Mouse (Mus musculus): ENCODE data around the gene Olfr56. TPM values are rescaled to one million over a fixed set of nuclear protein-coding genes. Genes with fewer than 3 reads are reported as not detected.
"Not testable (repeated sequence)": the region's sequence is repeated elsewhere in the genome, so short reads cannot be mapped to it uniquely, and the experiment has no call there.

Gene Olfr56
- polyA plus RNA-seq, 1 experiment from 2014 or later: not detected

GRCm38 (mm10) chr11:49154077-49154476 lies 175.4 kb downstream of the Olfr56 start, which contains the start of gene Olfr1394:
Olfr1394 (plus strand) TSS chr11:49154377.
- H3K9me3 ChIP-seq (replicated peaks): no peaks in the 10 kb centered on the region
- H3K4me2 ChIP-seq: no peak within 1 kb of the TSS
- H3K9ac ChIP-seq: no peak within 1 kb of the TSS
- no peaks in the 10 kb centered on the region for H3K36me3 ChIP-seq
- H3K27ac ChIP-seq: no peak within 1 kb of the TSS
- whole genome bisulfite sequencing (ENCODE audit: insufficient replicate concordance): 62% methylated on average over 1 of the region's 1 CpGs
- H3K4me1 ChIP-seq: no peaks in the 10 kb centered on the region
- no peak for ATAC-seq
- no peaks in the 10 kb centered on the region for H3K27me3 ChIP-seq (replicated peaks)
- no peak within 1 kb of the TSS for H3K4me3 ChIP-seq

GRCm38 (mm10) chr11:49156821-49157814 lies 178.4 kb downstream of the Olfr56 start:
- Histone ChIP-seq H3K9ac (no peak overlapping the region), H3K4me2 (no peak overlapping the region), H3K9me3 (replicated peaks) (no peaks in the 10 kb centered on the region), H3K27ac (no peak overlapping the region), H3K27me3 (replicated peaks) (no peaks in the 10 kb centered on the region), H3K36me3 (no peaks in the 10 kb centered on the region), H3K4me3 (no peak overlapping the region), H3K4me1 (no peaks in the 10 kb centered on the region)
- 75% methylated on average over 2 of the region's 2 CpGs for WGBS (ENCODE audit: insufficient replicate concordance)
- no peak for ATAC-seq

- H3K4me1 ChIP-seq: peaks cover 3% of the 10 kb centered on the region; the same call in 1 of the 2 replicates
- WGBS (ENCODE audit: insufficient replicate concordance): 13% methylated on average over 50 of the region's 50 CpGs
These were observed 190.3 kb downstream of the Olfr56 start for GRCm38 (mm10) chr11:49168839-49169611.

GRCm38 (mm10) chr11:49170576-49170975 lies 191.9 kb downstream of the Olfr56 start:
- Histone ChIP-seq H3K4me3 (no peak overlapping the region), H3K9me3 (replicated peaks) (peaks cover 8% of the 10 kb centered on the region), H3K9ac (no peak overlapping the region), H3K4me2 (no peak overlapping the region), H3K4me1 (peaks cover 12% of the 10 kb centered on the region), H3K36me3 (no peaks in the 10 kb centered on the region), H3K27me3 (replicated peaks) (peaks cover 22% of the 10 kb centered on the region), H3K27ac (no peak overlapping the region)
- WGBS (ENCODE audit: insufficient replicate concordance): 23% methylated on average over 4 of the region's 4 CpGs
- no peak for ATAC-seq

More at GRCm38 (mm10) chr11:49168839-49169611, 190.3 kb downstream of the Olfr56 start:
- Histone ChIP-seq H3K4me2 (peak overlapping the region; percentile 58), H3K27ac (no peak overlapping the region), H3K9ac (no peak overlapping the region), H3K4me3 (peak overlapping the region; percentile 30), H3K36me3 (no peaks in the 10 kb centered on the region), H3K9me3 (replicated peaks) (peaks cover 8% of the 10 kb centered on the region), H3K27me3 (replicated peaks) (peaks cover 22% of the 10 kb centered on the region)
- ATAC-seq: no peak

GRCm38 (mm10) chr11:49175345-49175744 lies 196.7 kb downstream of the Olfr56 start:
- ATAC-seq: no peak
- Histone ChIP-seq H3K9me3 (replicated peaks) (no peaks in the 10 kb centered on the region), H3K4me2 (no peak overlapping the region), H3K36me3 (no peaks in the 10 kb centered on the region), H3K4me3 (no peak overlapping the region), H3K4me1 (peaks cover 9% of the 10 kb centered on the region; the same call in 1 of the 2 replicates), H3K27me3 (replicated peaks) (peaks cover under 1% of the 10 kb centered on the region; the same call in 1 of the 2 replicates), H3K27ac (no peak overlapping the region), H3K9ac (no peak overlapping the region)
- WGBS (ENCODE audit: insufficient replicate concordance): 25% methylated on average over 8 of the region's 8 CpGs

- H3K4me1 ChIP-seq; H3K9ac ChIP-seq; H3K4me3 ChIP-seq; H3K4me2 ChIP-seq; H3K9me3 ChIP-seq (replicated peaks); H3K27me3 ChIP-seq (replicated peaks); ATAC-seq; H3K36me3 ChIP-seq; H3K27ac ChIP-seq: not testable (repeated sequence)
- 69% methylated on average over 4 of the region's 4 CpGs for WGBS (ENCODE audit: insufficient replicate concordance)
These were observed 197.5 kb downstream of the Olfr56 start for GRCm38 (mm10) chr11:49176047-49176779.

- no peaks in the 10 kb centered on the region for H3K9me3 ChIP-seq (replicated peaks)
- H3K4me3 ChIP-seq: no peak overlapping the region
- no peaks in the 10 kb centered on the region for H3K36me3 ChIP-seq
- no peak overlapping the region for H3K27ac ChIP-seq
- ATAC-seq: no peak
- no peak overlapping the region for H3K4me2 ChIP-seq
- H3K27me3 ChIP-seq (replicated peaks): no peaks in the 10 kb centered on the region; the same call in 1 of the 2 replicates
- H3K4me1 ChIP-seq: no peaks in the 10 kb centered on the region
- no peak overlapping the region for H3K9ac ChIP-seq
- WGBS (ENCODE audit: insufficient replicate concordance): 69% methylated on average over 1 of the region's 1 CpGs
These were observed 204.5 kb downstream of the Olfr56 start for GRCm38 (mm10) chr11:49183172-49183571.

Other genes with a start within 250 kb of the Olfr56 start
- gene Rack1, start 178.6 kb upstream of the Olfr56 start, polyA plus RNA-seq (2016; fragmentation: Nextera tagmentation; extraction: Ambion mirVana): 735 and 768 TPM in 2 replicates
- gene Trim41, start 161.5 kb upstream of the Olfr56 start, polyA plus RNA-seq (2016; fragmentation: Nextera tagmentation; extraction: Ambion mirVana): 2.1 and 2.3 TPM in 2 replicates
- not detected in 2 replicates for gene Trim7, start 152.7 kb upstream of the Olfr56 start, polyA plus RNA-seq (2016; fragmentation: Nextera tagmentation; extraction: Ambion mirVana)
- gene Gm12184, start 152.2 kb upstream of the Olfr56 start, polyA plus RNA-seq (2016; fragmentation: Nextera tagmentation; extraction: Ambion mirVana): 4.1 and 5.0 TPM in 2 replicates
- 16.3 and 16.5 TPM in 2 replicates for gene Irgm1, start 107.2 kb upstream of the Olfr56 start, polyA plus RNA-seq (2016; fragmentation: Nextera tagmentation; extraction: Ambion mirVana)
- gene Gm5431, start 76.7 kb upstream of the Olfr56 start, polyA plus RNA-seq (2016; fragmentation: Nextera tagmentation; extraction: Ambion mirVana): 0.19 and 0.33 TPM in 2 replicates
- 1.2 and 2.2 TPM in 2 replicates for gene Psme2b, start 32.7 kb upstream of the Olfr56 start, polyA plus RNA-seq (2016; fragmentation: Nextera tagmentation; extraction: Ambion mirVana)
- 0.50 and 0.89 TPM in 2 replicates for gene 9930111J21Rik1, start 509 bp downstream of the Olfr56 start, polyA plus RNA-seq (2016; fragmentation: Nextera tagmentation; extraction: Ambion mirVana)
- gene Gm12185, start 13.3 kb downstream of the Olfr56 start, polyA plus RNA-seq (2016; fragmentation: Nextera tagmentation; extraction: Ambion mirVana): 0.02 TPM in 1 of 2 replicates, not detected in the other
- 0.07 and 0.11 TPM in 2 replicates for gene Tgtp1, start 15.3 kb downstream of the Olfr56 start, polyA plus RNA-seq (2016; fragmentation: Nextera tagmentation; extraction: Ambion mirVana)
- 0.71 and 0.88 TPM in 2 replicates for gene 9930111J21Rik2, start 72.4 kb downstream of the Olfr56 start, polyA plus RNA-seq (2016; fragmentation: Nextera tagmentation; extraction: Ambion mirVana)
- gene Tgtp2, start 85.3 kb downstream of the Olfr56 start, polyA plus RNA-seq (2016; fragmentation: Nextera tagmentation; extraction: Ambion mirVana): 0.12 and 0.15 TPM in 2 replicates
- gene Ifi47, start 97.7 kb downstream of the Olfr56 start, polyA plus RNA-seq (2016; fragmentation: Nextera tagmentation; extraction: Ambion mirVana): 7.0 and 7.2 TPM in 2 replicates
- not detected in 2 replicates for gene Olfr1396, start 136.0 kb downstream of the Olfr56 start, polyA plus RNA-seq (2016; fragmentation: Nextera tagmentation; extraction: Ambion mirVana)
- not detected in 2 replicates for gene Olfr1395, start 163.4 kb downstream of the Olfr56 start, polyA plus RNA-seq (2016; fragmentation: Nextera tagmentation; extraction: Ambion mirVana)
- not detected in 2 replicates for gene Olfr1394, start 175.5 kb downstream of the Olfr56 start, polyA plus RNA-seq (2016; fragmentation: Nextera tagmentation; extraction: Ambion mirVana)
- 1.6 and 2.0 TPM in 2 replicates for gene Btnl9, start 208.3 kb downstream of the Olfr56 start, polyA plus RNA-seq (2016; fragmentation: Nextera tagmentation; extraction: Ambion mirVana)
- gene Zfp62, start 224.4 kb downstream of the Olfr56 start, polyA plus RNA-seq (2016; fragmentation: Nextera tagmentation; extraction: Ambion mirVana): 16.2 and 16.6 TPM in 2 replicates

All from liver, embryonic 12.5 days (tissue).